Mouse (Mus musculus) bone marrow, adult 2 months (tissue): ENCODE results near the gene Clec9a.

Experiments
- CTCF ChIP-seq: fragments of 200-500 bp; IDR thresholded peaks from 2 replicates; pipeline ENCODE4 v1.5.1; 2011; ENCODE audit warnings: low read length, control low read depth; ENCODE audit not compliant: control insufficient read depth, insufficient read depth
- POLR2A ChIP-seq: fragments of 200-500 bp; IDR thresholded peaks from 2 replicates; pipeline ENCODE4 v1.6.1; 2011; ENCODE audit warnings: low read depth, mild to moderate bottlenecking, control low read depth, low read length, borderline replicate concordance; ENCODE audit not compliant: control insufficient read depth

DNA sequence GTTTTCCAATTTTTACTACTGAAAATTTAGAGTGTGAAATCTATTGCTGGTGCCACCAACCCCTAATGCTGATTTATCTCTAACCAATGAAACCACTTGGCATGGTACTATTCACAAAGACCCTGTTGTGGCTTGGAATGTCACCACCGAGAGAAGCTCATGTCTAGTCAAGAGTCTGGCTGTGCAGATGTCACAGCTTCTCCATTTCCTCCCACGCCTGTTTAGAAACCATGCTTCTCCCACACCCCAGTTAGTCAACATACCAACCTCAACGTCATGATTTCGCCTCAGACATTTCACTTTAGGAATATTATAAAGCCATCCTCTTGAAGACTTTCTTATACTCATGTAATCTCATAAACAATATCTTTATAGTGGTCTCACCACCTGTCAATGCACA lies 18.6 kb downstream of the Clec9a start:
- TF ChIP-seq POLR2A (no peak), CTCF (no peak)
